Mouse (Mus musculus) mature B cell (primary cell): ENCODE measurements around the gene Peli1.
"Not testable (repeated sequence)": the region's sequence is repeated elsewhere in the genome, so short reads cannot be mapped to it uniquely, and the experiment has no call there.

Experiments
- in situ Hi-C: fragments of 300-500 bp; cut with MboI; formaldehyde crosslinking; loops from 2 replicates; pipeline ENCODE4 v1.14.3; 2019

Gene Peli1

DNA sequence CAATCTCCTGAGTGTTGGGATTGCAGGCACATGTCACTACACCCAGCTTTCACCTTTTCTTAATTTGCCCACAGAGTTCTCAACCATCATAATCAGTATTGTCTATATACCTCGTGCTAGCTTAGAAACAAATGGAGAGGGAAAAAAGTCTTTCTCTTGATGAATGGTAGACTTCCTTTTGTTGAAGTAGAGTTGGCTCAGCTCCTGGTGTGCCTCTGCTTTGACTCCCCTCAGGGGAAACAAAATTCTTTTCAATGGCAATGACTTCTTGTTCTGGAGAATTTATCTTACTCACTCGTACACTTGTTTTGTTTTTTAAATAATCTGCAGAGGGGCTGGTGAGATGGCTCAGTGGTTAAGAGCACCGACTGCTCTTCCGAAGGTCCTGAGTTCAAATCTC, 62.0 kb downstream of the Peli1 start:
- in situ Hi-C loops, result no loop called here

GRCm38 (mm10) chr11:21157595-21157994, 66.5 kb downstream of the Peli1 start:
- in situ Hi-C loops, result no loop called here

GRCm38 (mm10) chr11:21162093-21162492, 71.0 kb downstream of the Peli1 start:
- in situ Hi-C loops, result no loop called here

- in situ Hi-C loops, result no loop called here
These were observed 72.1 kb downstream of the Peli1 start for GRCm38 (mm10) chr11:21163143-21163542.

GRCm38 (mm10) chr11:21163673-21164072, 72.6 kb downstream of the Peli1 start:
- in situ Hi-C loops, result no loop called here

DNA sequence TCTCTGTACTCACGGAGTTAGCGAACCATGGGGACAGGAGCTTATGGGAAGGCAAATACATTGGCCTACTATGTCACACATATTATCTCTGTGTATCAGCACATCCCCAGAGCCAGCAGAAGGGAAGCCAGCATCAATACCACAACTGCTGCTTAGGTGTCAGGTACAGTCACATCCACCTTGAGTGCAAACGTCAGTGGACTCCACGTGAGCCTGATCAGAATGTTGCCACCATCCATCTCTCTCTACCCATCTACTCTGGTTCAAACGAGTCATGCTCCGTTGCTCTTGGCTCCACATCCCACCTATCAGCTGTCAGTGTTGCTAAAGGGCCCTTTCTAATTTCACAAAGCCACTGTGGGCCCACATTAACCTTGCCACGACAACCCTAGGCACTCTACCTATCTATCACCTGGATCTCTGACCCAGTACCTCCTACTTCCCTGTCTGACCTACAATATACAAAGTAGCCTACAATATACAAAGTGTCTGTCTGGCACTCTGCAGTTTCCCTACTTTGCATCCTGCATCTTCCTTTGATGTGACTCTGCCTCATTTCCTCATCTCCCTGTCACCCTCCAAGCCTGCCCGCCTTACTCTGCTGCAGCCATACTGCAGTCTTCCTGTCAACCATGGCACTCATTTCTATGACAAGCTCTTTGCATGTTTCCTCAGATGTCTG, 73.4 kb downstream of the Peli1 start:
- in situ Hi-C loops, result no loop called here

DNA sequence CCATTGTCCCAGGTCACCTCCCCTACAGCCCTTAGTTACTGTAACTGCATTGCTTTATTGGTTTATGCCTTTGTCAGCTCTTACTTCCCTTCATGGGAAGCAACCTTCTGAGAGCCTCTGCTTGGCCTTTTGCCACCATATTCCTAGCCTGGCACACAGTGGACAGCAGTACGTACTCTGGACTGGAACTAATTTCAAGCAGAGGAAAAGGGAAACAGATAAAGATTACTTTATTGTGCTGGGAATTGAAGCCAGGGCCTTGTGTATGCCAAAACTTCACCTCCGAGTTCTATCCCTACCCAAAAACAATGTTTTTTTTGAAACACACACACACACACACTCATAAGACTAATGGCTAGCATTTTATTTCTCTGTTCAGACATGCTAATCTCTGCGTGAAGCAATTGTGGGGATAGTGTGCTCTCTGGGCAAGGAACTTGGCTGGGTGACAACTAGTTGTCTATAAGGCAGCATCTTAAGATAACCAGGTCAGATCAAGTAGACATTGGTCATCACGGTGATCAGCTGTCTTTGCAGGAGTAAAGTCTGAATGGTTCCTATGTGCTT, 74.0 kb downstream of the Peli1 start:
- in situ Hi-C loops, result no loop called here

DNA sequence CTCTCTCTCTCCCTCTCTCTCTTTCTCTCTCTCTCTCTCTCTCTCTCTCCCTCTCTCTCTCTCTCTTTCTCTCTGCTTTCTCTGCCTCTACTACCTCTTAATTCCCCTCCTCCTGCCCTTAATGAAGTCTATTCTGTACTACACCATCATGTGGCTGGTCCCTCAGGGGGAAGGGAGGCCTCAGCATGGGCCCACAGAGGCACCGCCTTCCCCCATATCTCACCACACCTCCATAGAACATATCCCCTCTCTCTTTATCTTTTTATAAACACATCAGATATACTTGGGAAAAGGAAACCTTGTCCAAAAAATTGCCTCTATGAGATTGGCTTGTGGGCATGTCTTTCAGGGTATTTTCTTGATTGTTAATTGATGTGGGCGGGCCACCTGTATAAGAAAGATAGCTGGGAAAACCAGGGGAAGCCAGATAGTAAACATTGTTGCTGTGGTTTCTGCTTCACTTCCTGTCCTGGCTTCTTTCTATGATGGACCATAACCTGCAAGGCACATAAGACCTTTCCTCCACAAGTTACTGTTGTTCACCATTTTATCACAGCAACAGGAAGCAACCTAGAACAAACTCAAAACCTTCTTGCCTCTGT, 75.5 kb downstream of the Peli1 start:
- in situ Hi-C loops, result no loop called here

DNA sequence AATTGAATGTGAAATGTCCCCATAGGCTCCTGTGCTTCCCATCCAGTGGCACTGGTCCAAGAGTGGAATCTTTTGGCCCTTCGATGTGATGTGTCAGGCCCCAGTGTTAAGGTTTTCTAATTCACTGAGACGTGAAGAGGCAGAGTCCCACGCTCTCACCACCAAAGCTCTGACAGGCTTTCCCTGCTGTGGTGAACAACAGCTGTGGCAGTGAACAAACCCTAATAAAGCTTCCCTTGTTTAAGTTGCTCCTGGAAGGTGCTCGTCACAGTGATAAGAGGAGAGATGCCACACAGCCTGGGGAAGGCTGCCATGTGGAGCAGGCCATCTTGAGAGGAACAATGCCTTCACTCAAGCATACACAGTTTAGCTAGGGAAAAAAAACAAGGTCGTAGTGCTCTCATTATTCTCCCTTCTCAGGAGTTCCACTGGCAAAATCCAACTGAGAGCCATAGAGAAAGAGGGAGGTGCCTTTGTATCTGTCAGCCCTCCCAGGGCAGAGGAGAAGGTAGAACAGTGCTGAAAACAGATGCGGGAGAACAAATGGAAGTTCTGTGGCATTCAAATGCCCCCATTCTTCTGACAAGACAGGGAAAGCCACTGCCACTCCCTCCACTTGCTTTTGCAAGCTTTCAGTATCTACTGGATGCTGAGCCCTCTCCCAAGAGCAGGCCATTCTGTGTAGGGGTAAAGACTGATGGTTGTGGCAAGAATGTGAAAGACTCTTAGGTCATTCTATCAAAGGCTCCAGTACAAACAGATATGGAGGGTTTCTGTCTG, 77.9 kb downstream of the Peli1 start:
- in situ Hi-C loops, result no loop called here

GRCm38 (mm10) chr11:21169608-21169860, 78.4 kb downstream of the Peli1 start:
- in situ Hi-C loops, result not testable (repeated sequence)

DNA sequence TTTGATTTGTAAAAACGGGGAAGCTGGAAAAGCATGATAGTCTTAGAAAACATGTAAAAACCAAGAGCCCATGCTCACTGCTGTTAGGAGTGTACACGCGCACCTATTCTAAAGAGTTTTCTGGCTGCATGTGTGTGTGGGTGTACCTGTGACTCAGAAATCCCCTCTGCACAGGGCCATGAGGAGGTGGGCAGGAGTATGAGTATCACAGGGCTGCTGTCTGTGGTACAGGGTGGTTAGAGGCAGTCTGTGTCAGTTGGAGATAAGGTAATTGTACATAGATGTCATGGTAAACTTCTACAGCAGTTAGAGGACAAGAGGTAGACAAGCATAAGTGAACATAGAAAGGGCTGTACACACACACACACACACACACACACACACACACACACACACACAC, 81.2 kb downstream of the Peli1 start:
- in situ Hi-C loops, result no loop called here

- in situ Hi-C loops, result no loop called here
These were observed 82.8 kb downstream of the Peli1 start for GRCm38 (mm10) chr11:21173926-21174325.

GRCm38 (mm10) chr11:21174396-21174795, 83.3 kb downstream of the Peli1 start:
- in situ Hi-C loops, result no loop called here

- in situ Hi-C loops, result loop anchor here (25.0 kb wide), 2 partner anchors 263 to 388 kb away; no protein-coding TSS in a partner anchor
These were observed 84.0 kb downstream of the Peli1 start for GRCm38 (mm10) chr11:21175063-21175462.

DNA sequence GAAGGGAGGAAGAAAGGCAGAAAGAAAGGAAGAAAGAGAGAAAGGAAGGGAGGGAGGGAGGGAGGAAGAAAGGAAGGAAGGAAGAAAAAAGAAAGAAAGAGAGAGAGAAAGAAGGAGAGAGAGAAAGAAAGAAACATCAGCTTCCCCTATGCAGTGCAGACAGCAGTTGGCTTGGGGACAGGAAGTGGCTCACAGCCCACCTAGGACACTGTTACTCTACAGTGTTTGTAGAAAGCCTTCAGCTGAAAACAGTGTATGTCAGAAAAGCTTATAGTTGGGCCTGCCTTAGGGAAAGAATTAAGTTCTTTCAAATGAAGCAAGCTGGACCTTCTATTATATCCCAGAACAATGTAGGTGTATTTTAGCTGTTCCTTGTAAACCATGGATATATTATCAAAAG, 85.4 kb downstream of the Peli1 start:
- in situ Hi-C loops, result loop anchor here (25.0 kb wide), 2 partner anchors 264 to 389 kb away; no protein-coding TSS in a partner anchor

DNA sequence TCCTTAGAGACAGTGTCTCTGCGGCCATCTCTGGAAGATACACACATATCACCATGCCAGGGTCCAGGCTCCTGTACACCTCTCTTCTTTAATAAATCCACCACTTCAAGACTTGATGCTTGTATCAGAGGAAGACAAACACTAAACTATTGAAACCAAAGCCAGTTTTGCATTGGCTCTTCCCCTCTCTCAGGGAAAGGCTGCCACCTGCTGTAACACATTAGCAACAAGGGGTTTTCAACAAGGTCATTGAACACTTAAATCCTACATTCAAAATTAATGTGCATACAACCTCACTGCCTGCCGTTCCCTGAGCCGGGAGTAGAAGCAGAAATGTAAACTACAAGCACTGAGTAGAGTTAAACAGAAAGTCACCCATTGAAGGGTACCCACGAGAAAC, 87.3 kb downstream of the Peli1 start:
- in situ Hi-C loops, result loop anchor here (25.0 kb wide), 2 partner anchors 266 to 391 kb away; no protein-coding TSS in a partner anchor

DNA sequence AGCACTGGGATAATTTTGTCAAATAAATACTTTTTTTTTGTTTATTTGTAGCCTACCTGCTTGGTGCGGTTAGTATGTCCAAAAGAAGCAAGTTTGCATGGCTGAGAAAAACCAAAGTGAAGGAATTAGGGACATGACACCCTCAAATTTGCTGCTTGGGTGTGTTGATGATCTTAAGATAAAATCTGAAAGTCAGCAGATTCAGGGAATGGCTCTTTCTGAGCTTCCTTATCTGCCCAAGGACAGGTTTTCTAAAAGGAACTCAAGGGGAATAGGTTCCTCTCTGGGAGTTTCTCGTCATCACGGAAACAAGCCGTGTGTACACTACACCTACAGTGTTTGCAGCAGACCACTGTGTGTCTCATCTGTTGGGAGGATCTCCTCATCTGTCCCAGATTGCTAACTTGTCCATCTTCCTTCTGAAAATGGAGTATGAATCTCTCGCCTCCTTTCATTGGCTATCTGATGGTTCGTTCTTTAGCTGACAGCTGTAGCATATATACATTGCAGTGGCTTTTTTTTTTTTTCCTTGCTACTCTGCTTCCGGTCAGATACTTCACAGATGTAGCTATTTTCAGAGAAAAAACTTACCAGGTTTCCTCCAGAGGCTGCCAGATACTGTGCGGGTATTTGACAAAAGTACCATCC, 88.0 kb downstream of the Peli1 start:
- in situ Hi-C loops, result loop anchor here (25.0 kb wide), 2 partner anchors 267 to 392 kb away; no protein-coding TSS in a partner anchor

DNA sequence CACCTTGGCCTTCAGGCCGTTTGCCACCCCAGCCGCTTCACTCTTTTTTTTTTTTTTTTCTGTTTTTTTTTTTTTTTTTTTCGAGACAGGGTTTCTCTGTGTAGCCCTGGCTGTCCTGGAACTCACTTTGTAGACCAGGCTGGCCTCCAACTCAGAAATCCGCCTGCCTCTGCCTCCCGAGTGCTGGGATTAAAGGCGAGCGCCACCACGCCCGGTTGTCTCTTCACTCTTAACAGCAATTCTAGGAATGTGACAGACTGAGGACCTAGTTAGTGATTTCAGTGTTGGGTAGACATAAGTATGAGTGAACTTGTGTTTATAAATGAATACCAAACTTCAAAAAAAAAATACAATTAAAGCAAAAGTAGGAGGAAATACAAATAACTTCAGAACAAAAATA, 88.8 kb downstream of the Peli1 start:
- in situ Hi-C loops, result loop anchor here (25.0 kb wide), 2 partner anchors 268 to 393 kb away; no protein-coding TSS in a partner anchor

GRCm38 (mm10) chr11:21180650-21181049, 89.6 kb downstream of the Peli1 start:
- in situ Hi-C loops, result loop anchor here (25.0 kb wide), 2 partner anchors 268 to 393 kb away; no protein-coding TSS in a partner anchor

- in situ Hi-C loops, result loop anchor here (25.0 kb wide), 2 partner anchors 269 to 394 kb away; no protein-coding TSS in a partner anchor
These were observed 90.5 kb downstream of the Peli1 start for GRCm38 (mm10) chr11:21181616-21182015.

- in situ Hi-C loops, result loop anchor here (25.0 kb wide), 2 partner anchors 270 to 395 kb away; no protein-coding TSS in a partner anchor
These were observed 91.6 kb downstream of the Peli1 start for GRCm38 (mm10) chr11:21182709-21183108.

DNA sequence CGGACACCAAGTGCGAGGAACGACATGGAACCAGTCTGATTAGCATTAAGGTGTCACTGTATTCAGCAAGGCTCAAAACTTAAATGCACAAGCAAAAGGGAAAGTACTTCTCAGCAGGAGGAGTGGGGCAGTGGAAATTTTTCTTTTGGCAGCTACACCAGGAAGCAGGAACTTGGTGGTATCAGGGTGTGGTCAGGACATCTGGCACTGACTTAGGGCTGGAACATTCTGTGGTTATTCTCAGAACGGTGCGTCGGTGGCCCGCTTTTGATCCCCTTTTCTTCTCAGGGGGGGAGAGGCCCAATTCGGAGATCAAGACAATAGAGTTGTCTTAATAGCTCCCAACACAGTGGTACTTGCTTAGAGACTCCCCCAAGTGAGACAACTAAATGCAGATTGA, 100.7 kb downstream of the Peli1 start:
- in situ Hi-C loops, result loop anchor here (25.0 kb wide), 2 partner anchors 280 to 405 kb away; no protein-coding TSS in a partner anchor
